Mouse (Mus musculus) hindbrain, embryonic 15.5 days (tissue): ENCODE data around the gene Tmem208. TPM values are rescaled to one million over a fixed set of nuclear protein-coding genes. Genes with fewer than 3 reads are reported as not detected.

Source experiments
- ATAC-seq: fragments of 200-750 bp; cut with Nextera tagmentation; 2 replicates; pipeline ENCODE4 v1.8.0; 2017; ENCODE audit warnings: low read depth, moderate number of reproducible peaks, moderate TSS enrichment; ENCODE audit not compliant: low FRiP score
- H3K27ac ChIP-seq: fragments of 300-500 bp; sonication (generic); replicated peaks from 2 replicates; pipeline ENCODE4 v1.5.1; 2015; ENCODE audit warnings: mild to moderate bottlenecking, inconsistent platforms
- H3K27me3 ChIP-seq: fragments of 300-500 bp; sonication (generic); 2 replicates; pipeline ENCODE4 v1.6.1; 2015; ENCODE audit warnings: control low read depth, inconsistent platforms
- H3K36me3 ChIP-seq: fragments of 300-500 bp; sonication (generic); 2 replicates; pipeline ENCODE4 v1.6.1; 2015; ENCODE audit warnings: control low read depth, inconsistent platforms
- H3K4me1 ChIP-seq: fragments of 300-500 bp; sonication (generic); replicated peaks from 2 replicates; pipeline ENCODE4 v1.6.1; 2015; ENCODE audit warnings: control low read depth, inconsistent platforms
- H3K4me2 ChIP-seq: fragments of 300-500 bp; sonication (generic); 2 replicates; pipeline ENCODE4 v1.6.1; 2015; ENCODE audit warnings: moderate library complexity, mild to moderate bottlenecking, inconsistent platforms
- H3K4me3 ChIP-seq: fragments of 300-500 bp; sonication (generic); 2 replicates; pipeline ENCODE4 v1.5.1; 2015; ENCODE audit warnings: mild to moderate bottlenecking, inconsistent platforms
- H3K9ac ChIP-seq: fragments of 300-500 bp; sonication (generic); 2 replicates; pipeline ENCODE4 v1.6.1; 2015; ENCODE audit warnings: inconsistent platforms
- H3K9me3 ChIP-seq: fragments of 300-500 bp; sonication (generic); 2 replicates; pipeline ENCODE4 v1.6.1; 2016; ENCODE audit warnings: control low read depth, inconsistent platforms
- WGBS: fragments of 180-500 bp; shearing (Covaris S2); methylation state at CpG from one replicate; pipeline ENCODE4 v1.1.7; 2015; 5-methylcytosine and 5-hydroxymethylcytosine counted together
- polyA plus RNA-seq: library from polyadenylated mRNA; unstranded; fragments of >200 nt; fragmentation: Nextera tagmentation; extraction: Ambion mirVana; gene quantifications from 2 replicates; pipeline ENCODE4 v1.2.1, GENCODE M21; 2015

The Tmem208 gene
- polyA plus RNA-seq, 1 experiment from 2014 or later = 143 TPM

DNA sequence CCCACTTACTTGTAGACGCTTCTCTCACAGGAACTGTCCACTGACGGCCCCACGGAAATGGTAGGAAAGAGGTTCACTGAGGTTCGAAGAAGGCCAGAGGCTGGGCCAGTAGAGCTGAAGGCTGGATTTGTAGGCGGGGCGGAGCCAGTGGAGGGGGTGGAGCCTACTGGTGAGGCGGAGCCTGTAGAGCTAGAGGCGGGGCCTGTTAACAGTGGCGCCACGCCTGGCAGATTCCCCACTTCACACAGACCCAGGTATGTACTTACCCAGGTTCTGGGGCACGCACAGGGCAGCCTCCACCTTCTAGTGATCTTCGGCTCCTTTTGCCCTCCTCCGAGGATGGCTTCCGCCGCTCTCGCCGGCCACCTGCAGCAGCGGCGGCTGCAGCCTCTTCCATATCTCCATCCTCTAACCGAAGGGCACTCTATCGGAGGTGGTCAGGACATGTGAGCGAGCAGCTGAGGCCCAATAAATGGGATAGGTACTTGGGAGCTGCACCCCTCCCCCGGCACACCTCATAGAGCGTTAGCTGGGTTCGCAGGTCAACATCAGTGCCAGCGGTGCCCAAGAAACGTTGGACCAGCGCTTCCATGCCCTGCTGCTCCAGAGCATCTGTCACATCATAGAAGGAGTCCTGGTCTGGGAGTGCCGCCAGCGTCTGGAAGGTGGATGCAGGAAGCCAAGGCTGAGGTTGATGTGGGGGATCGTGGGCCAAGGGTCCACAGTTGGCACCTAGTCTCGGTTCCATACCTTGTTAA, 10.4 kb downstream of the Tmem208 start:
- Histone ChIP-seq H3K27ac (no peak overlapping the region), H3K4me3 (peak overlapping the region; percentile 17), H3K4me1 (peaks cover 3% of the 10 kb centered on the region), H3K9me3 (no peaks in the 10 kb centered on the region), H3K36me3 (peaks cover 7% of the 10 kb centered on the region), H3K9ac (no peak overlapping the region), H3K4me2 (peak overlapping the region; percentile 30), H3K27me3 (no peaks in the 10 kb centered on the region)
- ATAC-seq = peak; percentile 36; the same call in 1 of the 2 replicates
- whole genome bisulfite sequencing = 50% methylated on average over 32 of the region's 32 CpGs

DNA sequence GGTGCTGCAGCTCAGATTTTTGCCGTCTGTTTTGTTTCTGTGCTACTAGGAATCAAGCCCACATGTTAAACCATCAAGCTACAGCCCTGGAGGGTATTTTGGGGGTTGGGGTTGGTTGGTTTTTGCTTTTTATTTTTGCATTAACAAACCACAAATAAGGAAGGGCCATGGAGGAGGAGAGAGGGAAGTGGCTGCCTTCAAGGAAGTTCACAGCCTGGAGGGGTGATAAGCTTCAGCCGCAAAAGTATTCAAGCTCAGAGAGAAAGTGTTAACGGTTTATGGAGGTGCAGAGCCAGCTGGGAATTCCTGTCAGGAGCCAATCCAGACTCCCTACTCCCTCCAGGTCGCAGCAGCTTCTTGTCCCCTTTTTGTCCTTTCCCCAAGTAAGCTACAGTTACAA, 12.8 kb downstream of the Tmem208 start:
- no peak overlapping the region for H3K27ac ChIP-seq
- no peaks in the 10 kb centered on the region for H3K9me3 ChIP-seq
- H3K4me2 ChIP-seq = no peak overlapping the region
- 69% methylated on average over 4 of the region's 4 CpGs for WGBS
- H3K27me3 ChIP-seq = no peaks in the 10 kb centered on the region
- ATAC-seq = no peak
- peaks cover 5% of the 10 kb centered on the region for H3K4me1 ChIP-seq
- H3K9ac ChIP-seq = no peak overlapping the region
- H3K4me3 ChIP-seq = no peak overlapping the region
- peaks cover 3% of the 10 kb centered on the region; the same call in 1 of the 2 replicates for H3K36me3 ChIP-seq

GRCm38 (mm10) chr8:105339886-105340635, 13.9 kb downstream of the Tmem208 start:
- Histone ChIP-seq H3K36me3 (no peaks in the 10 kb centered on the region), H3K9ac (no peak overlapping the region), H3K4me3 (no peak overlapping the region), H3K27me3 (no peaks in the 10 kb centered on the region), H3K4me2 (no peak overlapping the region), H3K27ac (no peak overlapping the region), H3K4me1 (peaks cover 5% of the 10 kb centered on the region), H3K9me3 (no peaks in the 10 kb centered on the region)
- 82% methylated on average over 6 of the region's 6 CpGs for WGBS
- no peak for ATAC-seq

GRCm38 (mm10) chr8:105341399-105341798, 15.2 kb downstream of the Tmem208 start:
- peaks cover 5% of the 10 kb centered on the region for H3K4me1 ChIP-seq
- H3K4me3 ChIP-seq = no peak overlapping the region
- no peaks in the 10 kb centered on the region for H3K27me3 ChIP-seq
- ATAC-seq = no peak
- H3K27ac ChIP-seq = peak overlapping the region; percentile 10; the same call in 1 of the 2 replicates
- H3K4me2 ChIP-seq = no peak overlapping the region
- H3K9me3 ChIP-seq = no peaks in the 10 kb centered on the region
- H3K9ac ChIP-seq = no peak overlapping the region
- WGBS = 35% methylated on average over 8 of the region's 8 CpGs
- no peaks in the 10 kb centered on the region for H3K36me3 ChIP-seq

DNA sequence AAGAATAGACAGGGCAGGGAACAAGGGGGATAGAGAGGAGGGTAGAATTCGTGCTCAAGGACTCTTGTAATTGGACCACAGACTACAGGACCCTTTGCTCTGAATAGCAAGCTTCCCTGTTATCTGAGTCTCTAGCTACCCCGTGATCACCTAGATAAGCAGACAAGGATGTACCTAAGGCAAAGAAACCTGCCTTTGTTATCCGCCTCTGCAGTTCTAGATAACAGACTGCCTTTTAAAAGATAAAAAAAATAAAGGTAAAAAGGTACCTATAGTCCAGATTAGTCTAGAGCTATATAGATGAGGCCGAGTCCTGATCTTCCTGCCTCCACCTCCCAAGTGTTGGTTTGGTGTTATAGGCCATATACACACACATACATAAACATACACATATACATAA, 16.6 kb downstream of the Tmem208 start:
- ATAC-seq = no peak

GRCm38 (mm10) chr8:105343791-105344574, 17.8 kb downstream of the Tmem208 start:
- H3K9ac ChIP-seq = no peak overlapping the region
- H3K4me2 ChIP-seq = no peak overlapping the region
- no peak for ATAC-seq
- peaks cover 24% of the 10 kb centered on the region for H3K4me1 ChIP-seq
- H3K27me3 ChIP-seq = no peaks in the 10 kb centered on the region; the same call in 1 of the 2 replicates
- no peak overlapping the region for H3K4me3 ChIP-seq
- H3K36me3 ChIP-seq = no peaks in the 10 kb centered on the region
- H3K9me3 ChIP-seq = no peaks in the 10 kb centered on the region
- 73% methylated on average over 8 of the region's 8 CpGs for WGBS
- H3K27ac ChIP-seq = no peak overlapping the region

More for the DNA sequence above, 16.6 kb downstream of the Tmem208 start:
- no peak overlapping the region for H3K4me3 ChIP-seq
- H3K4me1 ChIP-seq = peaks cover 18% of the 10 kb centered on the region
- no peaks in the 10 kb centered on the region for H3K36me3 ChIP-seq
- H3K9ac ChIP-seq = no peak overlapping the region
- H3K27ac ChIP-seq = no peak overlapping the region
- H3K4me2 ChIP-seq = no peak overlapping the region
- H3K27me3 ChIP-seq = no peaks in the 10 kb centered on the region; the same call in 1 of the 2 replicates
- H3K9me3 ChIP-seq = no peaks in the 10 kb centered on the region
- 79% methylated on average over 4 of the region's 4 CpGs for WGBS

GRCm38 (mm10) chr8:105345061-105345975, 19.2 kb downstream of the Tmem208 start:
- peaks cover 31% of the 10 kb centered on the region for H3K4me1 ChIP-seq
- H3K9ac ChIP-seq = no peak overlapping the region
- no peaks in the 10 kb centered on the region for H3K36me3 ChIP-seq
- H3K27me3 ChIP-seq = no peaks in the 10 kb centered on the region; the same call in 1 of the 2 replicates
- H3K4me3 ChIP-seq = no peak overlapping the region
- H3K4me2 ChIP-seq = no peak overlapping the region
- H3K9me3 ChIP-seq = no peaks in the 10 kb centered on the region
- H3K27ac ChIP-seq = no peak overlapping the region
- no peak for ATAC-seq
- 77% methylated on average over 7 of the region's 7 CpGs for WGBS

GRCm38 (mm10) chr8:105346611-105347427, 20.7 kb downstream of the Tmem208 start:
- peak overlapping the region; percentile 77 for H3K4me3 ChIP-seq
- H3K27ac ChIP-seq = peak overlapping the region; percentile 85; the same call in 1 of the 2 replicates
- WGBS = 3% methylated on average over 34 of the region's 34 CpGs
- ATAC-seq = peak; percentile 40
- peaks cover 37% of the 10 kb centered on the region for H3K4me1 ChIP-seq
- H3K27me3 ChIP-seq = no peaks in the 10 kb centered on the region; the same call in 1 of the 2 replicates
- peak overlapping the region; percentile 99 for H3K4me2 ChIP-seq
- no peaks in the 10 kb centered on the region for H3K9me3 ChIP-seq
- H3K9ac ChIP-seq = 0 out of 2 replicates have a peak overlapping the region, but pooled peaks have one; percentile 82
- H3K36me3 ChIP-seq = no peaks in the 10 kb centered on the region

DNA sequence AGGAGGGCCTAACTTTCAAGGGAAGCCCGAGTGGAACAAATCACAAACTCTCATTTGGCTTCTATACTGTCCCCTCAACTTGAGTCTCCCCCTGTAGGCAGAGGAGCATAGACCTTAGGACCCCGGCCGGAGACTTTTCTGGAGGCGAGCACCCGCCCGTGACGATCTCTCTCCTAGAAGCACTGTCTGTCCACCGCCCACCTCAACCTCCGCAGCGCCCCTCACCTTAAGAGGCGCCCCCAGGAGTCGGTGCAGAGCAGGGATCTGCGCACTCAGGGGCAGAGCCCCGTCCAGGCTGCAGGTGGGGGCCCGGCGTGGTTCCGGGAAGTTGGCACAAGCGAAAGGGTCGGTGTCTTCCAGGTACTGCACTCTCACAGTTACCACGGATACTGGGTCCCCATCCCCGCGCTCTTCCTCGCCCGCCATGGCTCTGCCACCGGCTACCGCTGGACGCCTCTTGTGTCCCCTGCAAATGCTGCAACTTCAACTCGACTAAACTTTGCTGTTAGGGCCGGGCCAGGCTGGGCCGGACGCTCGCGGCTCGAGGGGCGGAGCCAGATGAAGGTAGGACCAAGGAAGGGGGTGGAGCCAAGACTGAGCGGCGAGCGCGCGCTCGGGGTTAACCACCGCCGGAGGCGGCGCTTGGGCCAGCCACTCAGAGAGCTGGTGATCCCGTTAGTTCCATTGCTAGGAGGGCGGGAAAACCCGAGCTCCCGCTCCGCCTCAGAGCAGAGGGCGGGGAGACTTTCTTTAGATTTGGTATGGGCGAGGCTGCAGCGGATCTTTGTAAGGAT, 21.5 kb downstream of the Tmem208 start, which contains the start of gene Fhod1:
Gene Fhod1 (minus strand): TSS at position 526 of the 794 bp plus-strand sequence.
- 1% methylated on average over 53 of the region's 53 CpGs for WGBS
- peak within 1 kb of the TSS; percentile 82 for H3K9ac ChIP-seq
- H3K4me3 ChIP-seq = peak within 1 kb of the TSS; percentile 77
- peak within 1 kb of the TSS; percentile 85 for H3K27ac ChIP-seq
- H3K36me3 ChIP-seq = no peaks in the 10 kb centered on the region
- H3K9me3 ChIP-seq = no peaks in the 10 kb centered on the region
- peaks cover 37% of the 10 kb centered on the region for H3K4me1 ChIP-seq
- ATAC-seq = peak; percentile 87
- no peaks in the 10 kb centered on the region; the same call in 1 of the 2 replicates for H3K27me3 ChIP-seq
- H3K4me2 ChIP-seq = peak within 1 kb of the TSS; percentile 99
